In genomic region chr13:98814275-98815040, GRCm38 (mm10) we compare ENCODE assay signal across 8 mouse cellular contexts. TPM values are rescaled to one million over a fixed set of nuclear protein-coding genes. Genes with fewer than 3 reads are reported as not detected.
A peak's percentile ranks its signal among the peaks of the same experiment; 100 is the strongest.
DNase-seq lines count a peak whose midpoint lies in the region; ATAC-seq lines count a peak whose summit lies in the region.

No protein-coding gene starts in this region.

- no peaks in the 10 kb centered on the region for H3K36me3 ChIP-seq in limb, embryonic 11.5 days (ENCODE audit: control insufficient read depth, insufficient read depth, low read length)
- H3K36me3 ChIP-seq in midbrain, embryonic 11.5 days (ENCODE audit: control insufficient read depth, insufficient read depth, low read length) = no peaks in the 10 kb centered on the region
- H3K36me3 ChIP-seq in splenic B cell, adult 2 months (ENCODE audit: control insufficient read depth, insufficient read depth, low read length, poor library complexity, severe bottlenecking) = no peaks in the 10 kb centered on the region

- 1% methylated on average over 63 of the region's 81 CpGs for WGBS in limb, embryonic 11.5 days
- WGBS in midbrain, embryonic 11.5 days = under 1% methylated on average over 51 of the region's 81 CpGs

- peak; percentile 69 for ATAC-seq in limb, embryonic 11.5 days (ENCODE audit: insufficient number of reproducible peaks, low FRiP score, low TSS enrichment, low read depth)
- peak; percentile 77 for ATAC-seq in midbrain, embryonic 11.5 days (ENCODE audit: low FRiP score)

- no peaks in the 10 kb centered on the region for H3K27me3 ChIP-seq in limb, embryonic 11.5 days (ENCODE audit: control insufficient read depth, insufficient read depth, low read length)
- no peaks in the 10 kb centered on the region for H3K27me3 ChIP-seq in midbrain, embryonic 11.5 days (ENCODE audit: control insufficient read depth, insufficient read depth, low read length)
- no peaks in the 10 kb centered on the region for H3K27me3 ChIP-seq in splenic B cell, adult 2 months (ENCODE audit: control insufficient read depth, insufficient read depth, low read length, poor library complexity, severe bottlenecking)

- H3K4me3 ChIP-seq in limb, embryonic 11.5 days (ENCODE audit: low read depth, low read length) = peak overlapping the region; percentile 83
- H3K4me3 ChIP-seq in midbrain, embryonic 11.5 days (ENCODE audit: low read depth, low read length) = peak overlapping the region; percentile 91

- no peaks in the 10 kb centered on the region for H3K4me1 ChIP-seq in limb, embryonic 11.5 days (ENCODE audit: control insufficient read depth, insufficient read depth, low read length)
- peaks cover 8% of the 10 kb centered on the region for H3K4me1 ChIP-seq in midbrain, embryonic 11.5 days (ENCODE audit: control insufficient read depth, insufficient read depth, low read length)

- no peaks in the 10 kb centered on the region for H3K9me3 ChIP-seq in limb, embryonic 11.5 days (ENCODE audit: control insufficient read depth, low read length)
- no peaks in the 10 kb centered on the region for H3K9me3 ChIP-seq in midbrain, embryonic 11.5 days (ENCODE audit: control insufficient read depth, low read length)

- H3K4me2 ChIP-seq in limb, embryonic 11.5 days (ENCODE audit: low read depth, severe bottlenecking) = peak overlapping the region; percentile 48
- H3K4me2 ChIP-seq in midbrain, embryonic 11.5 days = peak overlapping the region; percentile 63

- H3K27ac ChIP-seq in limb, embryonic 11.5 days (replicated peaks; ENCODE audit: low read depth, low read length) = peak overlapping the region; percentile 94
- peak overlapping the region; percentile 92 for H3K27ac ChIP-seq in midbrain, embryonic 11.5 days (ENCODE audit: low read depth, low read length)

- DNase-seq in heart, adult 11 months = peak; percentile 97
- no peak for DNase-seq in heart, adult 8-10 months (ENCODE audit: low spot score)
- peak; percentile 50 for DNase-seq in cerebellum, adult 9-10 months
- DNase-seq in frontal cortex, postnatal 36 days (ENCODE audit: low spot score in 2 of 2) = peak; percentile 43 to 54
- DNase-seq in induced T-regulatory cell, adult 2 months (ENCODE audit: low read depth) = peak; percentile 68
- DNase-seq in limb, embryonic 11.5 days (ENCODE audit: low spot score) = peak; percentile 70
- DNase-seq in midbrain, embryonic 11.5 days (ENCODE audit: low spot score, missing footprints) = peak; percentile 95
- DNase-seq in splenic B cell, adult 2 months (ENCODE audit: low read depth, low spot score) = peak; percentile 49

- H3K9ac ChIP-seq in limb, embryonic 11.5 days (ENCODE audit: low read length) = peak overlapping the region; percentile 97
- peak overlapping the region; percentile 97 for H3K9ac ChIP-seq in midbrain, embryonic 11.5 days (ENCODE audit: low read length)

RNA-seq across cellular contexts. Expression of gene Fcho2, which starts 0.8 kb away (rescaled TPM):
- total RNA-seq in heart, adult 8-10 months (2022) = 10 to 100 TPM; 28.4 to 41.0 (median 36.0) TPM
- polyA plus RNA-seq in limb, embryonic 11.5 days (2014; fragmentation: Nextera tagmentation; extraction: Ambion mirVana) = 29.3 and 34.8 TPM in 2 replicates
- polyA plus RNA-seq in midbrain, embryonic 11.5 days (2014; fragmentation: Nextera tagmentation; extraction: Ambion mirVana) = 23.4 and 28.9 TPM in 2 replicates
